Mouse (Mus musculus): Measurements from ENCODE around the gene Magi1. TPM values are rescaled to one million over a fixed set of nuclear protein-coding genes. Genes with fewer than 3 reads are reported as not detected.

Gene Magi1
- polyA plus RNA-seq, 1 experiment: 1.3 TPM

DNA sequence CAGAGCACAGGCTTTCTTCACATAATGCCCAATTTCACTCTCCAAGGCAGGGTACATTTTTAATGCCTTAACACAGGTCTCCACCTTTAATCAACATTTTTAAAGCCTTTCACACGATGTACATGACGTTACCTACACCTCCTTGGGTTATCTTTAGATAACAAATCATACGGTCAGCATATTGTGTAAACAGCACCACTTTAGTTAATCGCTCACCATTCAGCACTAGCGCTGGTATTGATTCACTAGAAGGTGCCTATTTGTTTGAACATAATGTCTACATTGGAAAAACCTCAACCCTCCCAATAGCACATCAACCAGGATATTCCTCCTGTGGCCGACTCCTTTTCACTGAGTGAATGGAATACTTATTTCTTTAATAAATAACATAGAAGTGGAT lies 455.5 kb downstream of the Magi1 start:
- Histone ChIP-seq H3K4me3 (replicated peaks; ENCODE audit: control insufficient read depth, low read depth, low read length) (no peak overlapping the region), H3K4me1 (ENCODE audit: control insufficient read depth, insufficient read depth, low read length) (no peaks in the 10 kb centered on the region), H3K27ac (ENCODE audit: control insufficient read depth, insufficient read depth, low read depth, low read length, poor library complexity) (no peak overlapping the region)
- no peak for TF ChIP-seq CTCF (IDR thresholded peaks at IDR 0.05; ENCODE audit: control insufficient read depth, insufficient read depth, low read length)
- TF ChIP-seq POLR2A (IDR thresholded peaks at IDR 0.05; ENCODE audit: borderline replicate concordance, control insufficient read depth, low read depth, low read length): no peak
- WGBS: 77% methylated on average over 6 of the region's 6 CpGs

DNA sequence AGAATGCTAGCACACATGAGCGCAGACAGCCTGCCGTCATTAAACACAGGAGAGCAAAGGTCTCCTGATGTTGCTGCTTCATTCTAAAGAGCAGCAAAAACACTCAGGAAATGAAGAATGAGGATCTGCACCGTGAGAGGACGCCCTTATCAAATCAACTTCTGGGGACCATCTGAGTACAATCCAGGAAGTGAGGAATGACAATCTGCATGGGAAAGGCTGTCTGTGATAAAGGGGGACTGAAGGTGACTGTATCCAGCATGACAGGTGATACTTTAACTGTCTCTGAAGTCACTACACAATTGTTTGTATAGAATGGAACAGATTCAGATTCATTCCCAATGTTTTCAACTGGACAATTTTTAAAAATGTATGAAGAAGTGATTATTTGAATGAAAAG lies 456.8 kb downstream of the Magi1 start:
- TF ChIP-seq CTCF (IDR thresholded peaks at IDR 0.05; ENCODE audit: control insufficient read depth, insufficient read depth, low read length): no peak
- TF ChIP-seq POLR2A (IDR thresholded peaks at IDR 0.05; ENCODE audit: borderline replicate concordance, control insufficient read depth, low read depth, low read length): no peak
- no peak overlapping the region for H3K4me3 ChIP-seq (replicated peaks; ENCODE audit: control insufficient read depth, low read depth, low read length)
- no peak overlapping the region for H3K27ac ChIP-seq (ENCODE audit: control insufficient read depth, insufficient read depth, low read depth, low read length, poor library complexity)
- WGBS: 51% methylated on average over 4 of the region's 4 CpGs
- H3K4me1 ChIP-seq (ENCODE audit: control insufficient read depth, insufficient read depth, low read length): no peaks in the 10 kb centered on the region

DNA sequence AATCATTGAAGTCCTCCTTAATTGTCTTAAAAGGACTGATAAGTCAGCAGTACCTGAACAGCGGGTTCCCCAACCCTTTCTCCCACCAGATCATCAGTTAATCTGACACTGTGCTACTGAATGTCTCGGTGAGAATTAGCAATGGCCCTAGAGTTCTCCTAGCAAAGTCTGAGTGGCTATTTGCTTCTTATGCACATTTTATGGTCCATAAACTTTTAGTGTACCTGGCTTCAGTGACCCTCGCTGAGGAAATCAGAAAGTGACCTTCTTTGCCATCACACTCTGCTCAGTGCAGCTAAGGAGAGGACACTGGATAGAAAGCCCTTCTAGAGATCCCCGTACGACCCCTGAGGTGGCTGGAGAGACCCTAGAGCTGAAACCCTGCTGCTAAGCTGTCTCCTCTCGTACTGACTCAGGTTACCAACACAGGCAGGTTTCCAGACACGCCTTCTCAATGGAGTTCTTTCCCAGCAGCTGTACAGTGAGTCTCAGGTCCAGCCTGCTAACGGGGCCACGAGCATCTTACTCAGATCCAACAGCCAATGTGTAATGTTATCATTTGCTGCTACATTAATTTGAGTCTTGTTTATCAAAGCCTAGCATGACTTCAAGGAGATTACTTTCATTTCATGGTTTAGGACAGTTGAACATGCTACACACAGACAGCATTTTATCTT lies 461.4 kb downstream of the Magi1 start:
- WGBS: 78% methylated on average over 9 of the region's 9 CpGs
- H3K4me1 ChIP-seq (ENCODE audit: control insufficient read depth, insufficient read depth, low read length): no peaks in the 10 kb centered on the region
- no peak overlapping the region for H3K27ac ChIP-seq (ENCODE audit: control insufficient read depth, insufficient read depth, low read depth, low read length, poor library complexity)
- H3K4me3 ChIP-seq (replicated peaks; ENCODE audit: control insufficient read depth, low read depth, low read length): no peak overlapping the region
- TF ChIP-seq POLR2A (IDR thresholded peaks at IDR 0.05; ENCODE audit: borderline replicate concordance, control insufficient read depth, low read depth, low read length): no peak
- TF ChIP-seq CTCF (IDR thresholded peaks at IDR 0.05; ENCODE audit: control insufficient read depth, insufficient read depth, low read length): no peak

DNA sequence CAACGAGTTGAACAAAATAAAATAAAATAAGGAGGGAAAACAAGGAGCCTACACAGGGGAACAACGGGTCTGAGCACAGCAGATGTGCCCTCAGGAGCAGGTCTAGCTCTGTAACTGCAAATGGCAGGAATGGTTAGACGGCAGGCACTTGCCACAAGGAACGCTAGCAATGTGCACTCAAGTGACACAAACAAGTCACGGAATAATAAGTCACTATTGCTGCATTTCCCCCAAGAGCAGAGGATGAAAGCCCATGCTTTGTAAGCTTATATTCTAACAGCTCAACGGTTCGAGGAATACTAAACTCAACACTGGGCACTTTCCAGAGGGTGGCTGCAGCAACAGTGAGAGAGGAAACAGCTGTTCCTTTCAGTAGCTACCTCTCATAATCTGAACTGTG lies 462.2 kb downstream of the Magi1 start:
- Histone ChIP-seq H3K4me1 (ENCODE audit: control insufficient read depth, insufficient read depth, low read length) (no peaks in the 10 kb centered on the region), H3K27ac (ENCODE audit: control insufficient read depth, insufficient read depth, low read depth, low read length, poor library complexity) (no peak overlapping the region), H3K4me3 (replicated peaks; ENCODE audit: control insufficient read depth, low read depth, low read length) (no peak overlapping the region)
- TF ChIP-seq CTCF (IDR thresholded peaks at IDR 0.05; ENCODE audit: control insufficient read depth, insufficient read depth, low read length): no peak
- TF ChIP-seq POLR2A (IDR thresholded peaks at IDR 0.05; ENCODE audit: borderline replicate concordance, control insufficient read depth, low read depth, low read length): no peak
- WGBS: 73% methylated on average over 7 of the region's 7 CpGs

DNA sequence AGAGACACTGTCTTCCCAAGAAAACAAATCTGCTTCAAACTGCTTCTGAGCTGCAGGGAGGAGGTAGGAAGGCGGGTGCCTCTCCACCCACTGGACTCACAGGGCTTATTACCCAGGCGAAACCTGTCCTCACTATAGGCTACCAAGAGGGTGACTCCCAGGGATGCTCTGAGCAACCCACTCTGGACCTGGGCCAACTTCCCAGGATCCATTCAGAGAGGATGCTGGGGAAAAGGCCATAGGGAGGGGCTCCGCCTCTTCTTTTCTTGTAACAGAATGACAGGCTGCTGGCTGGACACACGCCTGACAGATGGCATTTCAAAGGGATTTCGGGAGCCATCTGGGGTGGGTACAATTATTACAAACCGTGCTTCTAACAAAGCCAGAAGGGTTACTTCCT lies 463.8 kb downstream of the Magi1 start:
- Histone ChIP-seq H3K27ac (ENCODE audit: control insufficient read depth, insufficient read depth, low read depth, low read length, poor library complexity) (no peak overlapping the region), H3K4me1 (ENCODE audit: control insufficient read depth, insufficient read depth, low read length) (no peaks in the 10 kb centered on the region), H3K4me3 (replicated peaks; ENCODE audit: control insufficient read depth, low read depth, low read length) (no peak overlapping the region)
- no peak for TF ChIP-seq POLR2A (IDR thresholded peaks at IDR 0.05; ENCODE audit: borderline replicate concordance, control insufficient read depth, low read depth, low read length)
- TF ChIP-seq CTCF (IDR thresholded peaks at IDR 0.05; ENCODE audit: control insufficient read depth, insufficient read depth, low read length): no peak
- 82% methylated on average over 6 of the region's 6 CpGs for WGBS

DNA sequence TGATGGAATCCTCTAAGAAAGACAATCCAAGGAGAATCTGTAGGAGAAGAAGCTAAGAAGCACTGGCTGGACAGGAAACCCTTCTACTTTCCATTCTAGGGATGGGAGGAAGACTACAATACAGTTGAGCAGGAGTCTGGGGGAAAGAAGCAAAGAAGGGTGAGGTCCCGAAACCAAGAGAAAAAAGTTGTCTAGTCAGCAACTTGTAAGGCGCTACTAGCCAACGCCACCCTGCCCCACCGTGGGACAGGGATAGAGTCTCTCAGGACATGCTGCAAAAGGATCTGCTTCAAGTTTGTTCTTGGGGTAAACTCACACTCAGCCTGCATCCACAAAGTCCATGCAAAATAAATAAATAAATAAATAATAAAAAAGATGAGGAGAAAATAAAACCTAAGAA lies 464.4 kb downstream of the Magi1 start:
- 93% methylated on average over 4 of the region's 4 CpGs for WGBS
- H3K27ac ChIP-seq (ENCODE audit: control insufficient read depth, insufficient read depth, low read depth, low read length, poor library complexity): no peak overlapping the region
- H3K4me1 ChIP-seq (ENCODE audit: control insufficient read depth, insufficient read depth, low read length): no peaks in the 10 kb centered on the region
- H3K4me3 ChIP-seq (replicated peaks; ENCODE audit: control insufficient read depth, low read depth, low read length): no peak overlapping the region
- TF ChIP-seq POLR2A (IDR thresholded peaks at IDR 0.05; ENCODE audit: borderline replicate concordance, control insufficient read depth, low read depth, low read length) (no peak), CTCF (IDR thresholded peaks at IDR 0.05; ENCODE audit: control insufficient read depth, insufficient read depth, low read length) (no peak)

DNA sequence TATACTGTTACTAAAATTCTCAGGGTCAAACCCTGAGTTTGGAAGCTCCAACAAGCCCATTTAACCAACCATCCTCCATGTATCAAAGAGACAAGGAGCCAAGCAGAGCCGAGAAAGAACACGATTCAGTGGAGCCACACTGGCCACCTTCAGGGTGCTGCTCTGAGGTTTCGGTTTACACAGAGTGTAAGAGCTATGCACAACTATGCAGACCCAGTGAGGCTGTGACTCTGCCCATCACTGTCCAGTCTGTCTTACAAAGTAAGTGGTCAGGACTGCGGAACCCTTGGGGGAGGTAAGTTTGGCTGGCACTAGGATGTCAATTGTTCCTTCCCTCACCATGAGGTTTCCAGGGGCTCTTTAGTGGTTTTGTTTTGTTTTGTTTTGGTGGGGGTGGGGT lies 465.2 kb downstream of the Magi1 start:
- no peak for TF ChIP-seq POLR2A (IDR thresholded peaks at IDR 0.05; ENCODE audit: borderline replicate concordance, control insufficient read depth, low read depth, low read length)
- no peak for TF ChIP-seq CTCF (IDR thresholded peaks at IDR 0.05; ENCODE audit: control insufficient read depth, insufficient read depth, low read length)
- 85% methylated on average over 4 of the region's 4 CpGs for WGBS
- H3K4me3 ChIP-seq (replicated peaks; ENCODE audit: control insufficient read depth, low read depth, low read length): no peak overlapping the region
- no peaks in the 10 kb centered on the region for H3K4me1 ChIP-seq (ENCODE audit: control insufficient read depth, insufficient read depth, low read length)
- H3K27ac ChIP-seq (ENCODE audit: control insufficient read depth, insufficient read depth, low read depth, low read length, poor library complexity): no peak overlapping the region

DNA sequence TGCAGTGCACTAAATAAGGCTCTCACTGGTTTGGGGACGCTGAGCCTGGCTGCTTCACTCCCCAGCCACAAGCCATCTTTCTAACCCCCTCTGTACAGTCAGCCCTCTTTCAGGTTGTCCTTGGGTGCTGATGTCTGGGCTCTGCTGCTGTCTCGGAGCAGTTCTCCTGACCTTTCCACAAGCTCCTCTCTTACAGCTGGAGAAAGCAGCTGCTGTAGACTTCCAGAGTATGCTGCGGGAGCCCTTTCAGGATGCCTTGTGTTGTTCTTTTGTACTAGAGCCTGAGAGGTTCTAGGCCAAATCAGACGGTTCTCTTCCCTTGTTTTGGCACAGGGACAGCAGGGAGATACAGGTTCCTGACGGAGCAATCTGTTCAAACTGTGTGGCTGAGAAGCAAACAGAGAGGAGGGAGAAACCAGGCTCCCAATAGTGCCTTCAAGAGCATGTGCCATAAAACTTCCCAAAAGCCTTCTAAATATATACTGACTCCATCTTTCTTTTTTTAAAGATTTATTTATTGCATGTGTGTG lies 478.2 kb downstream of the Magi1 start:
- WGBS: 78% methylated on average over 5 of the region's 5 CpGs
- H3K4me3 ChIP-seq (replicated peaks; ENCODE audit: control insufficient read depth, low read depth, low read length): no peak overlapping the region
- TF ChIP-seq POLR2A (IDR thresholded peaks at IDR 0.05; ENCODE audit: borderline replicate concordance, control insufficient read depth, low read depth, low read length) (no peak), CTCF (IDR thresholded peaks at IDR 0.05; ENCODE audit: control insufficient read depth, insufficient read depth, low read length) (no peak)
- no peaks in the 10 kb centered on the region for H3K4me1 ChIP-seq (ENCODE audit: control insufficient read depth, insufficient read depth, low read length)
- no peak overlapping the region for H3K27ac ChIP-seq (ENCODE audit: control insufficient read depth, insufficient read depth, low read depth, low read length, poor library complexity)

DNA sequence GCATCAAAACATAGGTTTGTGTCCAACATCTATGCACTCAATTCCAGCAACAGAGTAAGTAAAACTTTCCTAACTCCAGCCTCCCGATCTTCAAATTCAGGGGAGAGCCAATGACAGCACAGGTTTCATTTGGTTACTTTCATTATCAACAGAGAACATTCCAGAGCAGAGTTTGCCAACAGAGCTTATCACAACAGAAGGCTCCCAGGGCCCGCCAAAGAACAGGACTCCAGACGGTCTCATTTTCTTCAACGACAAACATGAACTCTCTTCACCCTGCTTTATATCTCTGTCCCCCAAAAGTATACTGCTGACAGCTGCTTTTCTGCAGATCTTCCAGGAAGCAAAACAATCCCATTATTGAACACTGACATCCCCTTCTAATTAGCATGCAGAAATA lies 481.3 kb downstream of the Magi1 start:
- H3K27ac ChIP-seq (ENCODE audit: control insufficient read depth, insufficient read depth, low read depth, low read length, poor library complexity): no peak overlapping the region
- no peaks in the 10 kb centered on the region for H3K4me1 ChIP-seq (ENCODE audit: control insufficient read depth, insufficient read depth, low read length)
- no peak overlapping the region for H3K4me3 ChIP-seq (replicated peaks; ENCODE audit: control insufficient read depth, low read depth, low read length)
- TF ChIP-seq POLR2A (IDR thresholded peaks at IDR 0.05; ENCODE audit: borderline replicate concordance, control insufficient read depth, low read depth, low read length) (no peak), CTCF (IDR thresholded peaks at IDR 0.05; ENCODE audit: control insufficient read depth, insufficient read depth, low read length) (no peak)
- WGBS: 81% methylated on average over 4 of the region's 4 CpGs

Measured in bone marrow, adult 2 months (tissue).